Mouse (Mus musculus): Measurements from ENCODE around the gene Rps6.

GRCm38 (mm10) chr4:86885790-86886159 is 28.6 kb upstream of the Rps6 start:
- no peak for TF ChIP-seq GATA1 (IDR thresholded peaks at IDR 0.05; ENCODE audit: borderline replicate concordance, low read length)
- no peak for TF ChIP-seq FLI1 (IDR thresholded peaks at IDR 0.05; ENCODE audit: low read length)
